Mouse (Mus musculus) neural tube, embryonic 11.5 days (tissue): ENCODE measurements around the gene Crlf3. TPM values are rescaled to one million over a fixed set of nuclear protein-coding genes. Genes with fewer than 3 reads are reported as not detected.
"Not testable (repeated sequence)": the region's sequence is repeated elsewhere in the genome, so short reads cannot be mapped to it uniquely, and the experiment has no call there.

Source experiments
- ATAC-seq: fragments of 200-750 bp; cut with Nextera tagmentation; 2 replicates; pipeline ENCODE4 v1.8.0; 2017; ENCODE audit warnings: moderate number of reproducible peaks, mild to moderate bottlenecking, moderate TSS enrichment, moderate library complexity; ENCODE audit not compliant: insufficient read depth, low FRiP score, low TSS enrichment
- DNase-seq: peaks from one replicate; pipeline ENCODE4 v3.0.0-alpha.2; 2015; ENCODE audit warnings: low spot score
- H3K27ac ChIP-seq: fragments of 300-500 bp; sonication (generic); 2 replicates; pipeline ENCODE4 v1.5.1; 2014; ENCODE audit warnings: low read depth, mild to moderate bottlenecking, low read length
- H3K27me3 ChIP-seq: fragments of 300-500 bp; sonication (generic); 2 replicates; pipeline ENCODE4 v1.6.1; 2014; ENCODE audit warnings: mild to moderate bottlenecking, low read length, mixed read lengths; ENCODE audit not compliant: control insufficient read depth, insufficient read depth
- H3K36me3 ChIP-seq: fragments of 300-500 bp; sonication (generic); 2 replicates; pipeline ENCODE4 v1.6.1; 2014; ENCODE audit warnings: mild to moderate bottlenecking, low read length, moderate library complexity, mixed read lengths; ENCODE audit not compliant: control insufficient read depth, insufficient read depth
- H3K4me1 ChIP-seq: fragments of 300-500 bp; sonication (generic); 2 replicates; pipeline ENCODE4 v1.6.1; 2014; ENCODE audit warnings: low read length, mixed read lengths; ENCODE audit not compliant: control insufficient read depth, insufficient read depth
- H3K4me2 ChIP-seq: fragments of 300-500 bp; sonication (generic); 2 replicates; pipeline ENCODE4 v1.6.1; 2014; ENCODE audit warnings: low read depth, mild to moderate bottlenecking, moderate library complexity
- H3K4me3 ChIP-seq: fragments of 300-500 bp; sonication (generic); 2 replicates; pipeline ENCODE4 v1.5.1; 2014; ENCODE audit warnings: low read depth, low read length
- H3K9ac ChIP-seq: fragments of 300-500 bp; sonication (generic); 2 replicates; pipeline ENCODE4 v1.6.1; 2014; ENCODE audit warnings: mild to moderate bottlenecking, low read length
- H3K9me3 ChIP-seq: fragments of 300-500 bp; sonication (generic); 2 replicates; pipeline ENCODE4 v1.6.1; 2016; ENCODE audit warnings: low read length; ENCODE audit not compliant: control insufficient read depth
- WGBS: fragments of 180-500 bp; shearing (Covaris S2); extraction: QIAGEN DNeasy Blood & Tissue Kit; methylation state at CpG from one replicate; pipeline ENCODE4 v1.1.7; 2014; 5-methylcytosine and 5-hydroxymethylcytosine counted together
- polyA plus RNA-seq: library from polyadenylated mRNA; unstranded; fragments of >200 nt; fragmentation: Nextera tagmentation; extraction: Ambion mirVana; gene quantifications from 2 replicates; pipeline ENCODE4 v1.2.1, GENCODE M21; 2014

The Crlf3 gene
- polyA plus RNA-seq, 1 experiment from 2014 or later = 34.6 TPM

DNA sequence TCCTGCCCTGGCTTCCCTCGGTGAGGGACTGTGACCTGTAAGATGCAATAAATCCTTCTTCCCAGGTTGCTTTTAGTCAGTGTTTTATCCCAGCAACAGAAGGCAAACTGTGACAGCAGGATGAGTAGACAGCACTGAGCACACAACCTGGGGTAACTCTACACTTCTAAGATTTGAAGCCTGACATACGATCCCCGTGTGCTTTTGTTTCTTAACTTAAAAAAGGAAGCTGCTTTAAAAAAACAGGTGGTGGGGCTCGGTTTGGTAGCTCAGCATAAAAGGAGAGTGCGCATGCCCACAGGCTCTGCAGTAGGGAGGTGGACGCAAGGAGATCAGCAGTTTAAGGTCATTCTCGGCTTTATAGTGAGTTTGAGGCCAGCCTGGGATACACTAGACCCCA, 28.3 kb downstream of the Crlf3 start:
- H3K9ac ChIP-seq = no peak overlapping the region
- ATAC-seq (no peak), DNase-seq (no peak)
- no peaks in the 10 kb centered on the region for H3K36me3 ChIP-seq
- no peak overlapping the region for H3K4me3 ChIP-seq
- H3K27ac ChIP-seq = no peak overlapping the region
- H3K4me2 ChIP-seq = no peak overlapping the region
- no peaks in the 10 kb centered on the region for H3K27me3 ChIP-seq
- 74% methylated on average over 7 of the region's 7 CpGs for WGBS
- H3K4me1 ChIP-seq = no peaks in the 10 kb centered on the region
- H3K9me3 ChIP-seq = no peaks in the 10 kb centered on the region

DNA sequence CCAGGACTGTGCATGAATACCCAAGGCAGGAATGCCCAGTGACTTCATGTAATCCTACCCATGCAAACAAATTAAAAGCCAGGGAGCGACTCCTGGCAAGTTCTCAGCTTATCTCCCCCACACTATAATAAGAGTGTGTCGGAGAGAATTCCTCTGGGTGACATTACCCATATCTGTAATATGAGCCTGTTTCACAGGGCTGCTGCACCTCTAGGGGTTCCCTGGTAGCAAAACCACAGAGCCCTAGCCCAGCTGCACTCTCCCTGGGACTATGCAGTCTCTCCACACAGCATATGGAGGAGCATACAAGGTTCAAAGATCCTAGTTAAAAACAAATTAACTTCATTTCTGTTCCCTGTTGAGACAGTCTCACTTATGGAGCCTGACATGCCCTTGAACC, 30.7 kb downstream of the Crlf3 start:
- no peak for ATAC-seq
- H3K4me2 ChIP-seq = no peak overlapping the region
- 47% methylated on average over 2 of the region's 2 CpGs for WGBS
- H3K4me1 ChIP-seq = no peaks in the 10 kb centered on the region
- H3K9ac ChIP-seq = no peak overlapping the region
- H3K36me3 ChIP-seq = no peaks in the 10 kb centered on the region
- H3K4me3 ChIP-seq = no peak overlapping the region
- H3K9me3 ChIP-seq = no peaks in the 10 kb centered on the region
- H3K27ac ChIP-seq = no peak overlapping the region
- H3K27me3 ChIP-seq = no peaks in the 10 kb centered on the region
- no peak for DNase-seq

DNA sequence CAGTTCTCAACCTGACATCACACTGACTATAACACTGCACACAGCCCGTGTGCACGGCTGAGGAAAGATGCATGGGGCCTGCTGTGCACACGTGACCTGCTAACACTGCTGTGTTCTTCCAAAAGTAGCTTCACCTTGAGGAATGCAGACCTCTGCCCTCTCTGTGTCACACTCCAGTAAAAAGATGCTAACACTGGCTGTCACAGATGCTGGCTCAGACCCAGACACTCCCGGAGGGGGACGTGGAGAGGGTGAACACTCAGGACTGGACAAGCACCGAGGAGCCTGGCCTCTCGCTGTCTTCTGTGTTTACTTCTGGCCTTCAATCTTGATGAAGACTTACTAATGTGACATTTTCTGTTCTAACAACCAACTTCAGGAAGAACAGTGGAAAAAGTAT, 33.9 kb downstream of the Crlf3 start:
- Histone ChIP-seq H3K27me3 (no peaks in the 10 kb centered on the region), H3K9me3 (no peaks in the 10 kb centered on the region), H3K4me1 (no peaks in the 10 kb centered on the region), H3K4me3 (no peak overlapping the region), H3K36me3 (no peaks in the 10 kb centered on the region), H3K9ac (no peak overlapping the region), H3K27ac (no peak overlapping the region), H3K4me2 (no peak overlapping the region)
- no peak for DNase-seq
- WGBS = 86% methylated on average over 7 of the region's 7 CpGs
- ATAC-seq = no peak

DNA sequence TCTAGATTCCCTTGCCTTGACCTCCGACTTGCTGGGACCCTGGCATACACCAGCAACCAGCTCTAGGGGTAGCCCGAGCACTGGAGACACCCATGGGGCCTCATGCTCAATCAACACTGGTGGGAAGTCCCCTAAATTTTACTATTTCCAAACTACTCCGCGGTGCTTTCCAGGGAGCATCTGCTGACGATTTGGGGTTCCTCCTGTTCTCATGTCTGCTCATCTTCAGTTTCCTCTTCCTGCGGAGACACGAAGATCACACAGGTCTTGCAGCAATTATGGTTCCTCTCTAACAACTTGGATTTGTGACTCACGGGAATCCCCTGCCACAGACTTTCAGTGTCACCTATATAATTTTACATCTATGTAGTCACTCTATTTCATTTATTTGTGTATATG, 37.4 kb downstream of the Crlf3 start:
- no peak overlapping the region for H3K9ac ChIP-seq

DNA sequence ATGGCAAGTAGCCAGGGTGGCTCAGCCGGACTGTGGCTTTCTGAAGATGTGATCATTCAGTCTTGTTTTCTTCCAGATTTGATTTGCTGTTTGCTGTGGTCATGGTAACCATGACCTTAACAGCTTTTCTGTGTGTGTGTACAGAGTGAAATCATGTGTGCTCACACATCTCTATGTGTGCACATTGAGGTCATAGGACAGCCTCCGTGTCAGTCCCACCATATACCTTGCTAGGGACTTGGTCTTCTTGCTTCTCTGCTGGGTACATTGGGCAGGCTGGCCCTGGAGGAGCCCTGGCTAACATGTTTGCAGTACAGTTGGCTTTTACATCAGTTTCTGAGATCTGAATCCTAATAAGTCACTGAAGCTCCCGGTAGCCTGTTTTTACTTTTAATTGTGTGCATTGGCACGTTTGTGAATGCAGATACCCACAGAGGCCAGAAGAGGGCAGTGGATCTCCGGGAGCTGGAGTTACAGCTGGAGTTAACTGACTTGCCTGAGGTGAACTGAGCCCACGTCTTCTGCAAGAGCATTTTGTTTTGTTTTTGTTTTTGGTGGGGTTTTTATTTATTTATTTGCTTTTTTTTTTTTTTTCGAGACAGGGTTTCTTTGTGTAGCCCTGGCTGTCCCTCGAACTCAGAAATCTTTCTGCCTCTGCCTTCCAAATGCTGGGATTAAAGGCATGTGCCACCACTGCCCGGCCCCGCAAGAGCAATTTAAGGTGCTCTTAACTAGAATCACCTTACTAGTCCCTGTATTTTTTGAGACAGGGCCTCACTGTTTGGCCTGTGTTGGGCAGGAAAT, 38.0 kb downstream of the Crlf3 start:
- Histone ChIP-seq H3K4me2 (no peak overlapping the region), H3K36me3 (no peaks in the 10 kb centered on the region), H3K27ac (no peak overlapping the region), H3K9ac (no peak overlapping the region), H3K4me1 (no peaks in the 10 kb centered on the region), H3K9me3 (no peaks in the 10 kb centered on the region), H3K27me3 (no peaks in the 10 kb centered on the region), H3K4me3 (no peak overlapping the region)
- peak; percentile 23 for DNase-seq
- 59% methylated on average over 10 of the region's 10 CpGs for WGBS
- ATAC-seq = no peak

More for the DNA sequence above, 37.4 kb downstream of the Crlf3 start:
- H3K9me3 ChIP-seq = no peaks in the 10 kb centered on the region
- no peak for ATAC-seq
- H3K4me1 ChIP-seq = no peaks in the 10 kb centered on the region
- no peaks in the 10 kb centered on the region for H3K36me3 ChIP-seq
- no peaks in the 10 kb centered on the region for H3K27me3 ChIP-seq
- no peak overlapping the region for H3K4me2 ChIP-seq
- DNase-seq = no peak
- H3K4me3 ChIP-seq = no peak overlapping the region
- WGBS = 89% methylated on average over 8 of the region's 8 CpGs
- H3K27ac ChIP-seq = no peak overlapping the region

DNA sequence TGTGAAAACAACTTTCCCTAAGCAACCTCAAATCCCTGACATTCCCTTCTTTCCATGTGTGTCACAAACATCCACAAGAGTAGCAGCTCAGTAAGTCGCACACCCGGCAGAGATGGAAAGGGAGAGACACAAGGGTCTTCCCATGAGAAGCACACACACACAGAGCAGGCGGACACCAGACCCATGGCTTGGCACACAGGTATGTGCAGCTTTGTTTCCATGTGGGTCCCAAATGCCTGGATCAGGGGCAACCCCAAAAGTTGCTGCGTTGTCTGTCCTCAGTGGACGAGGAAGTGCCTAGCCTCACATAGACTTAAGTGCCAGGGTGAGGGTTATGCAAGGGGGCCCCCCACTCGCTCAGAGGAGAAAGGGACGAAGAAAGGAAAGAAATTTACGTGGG, 43.3 kb downstream of the Crlf3 start:
- Histone ChIP-seq H3K27me3 (no peaks in the 10 kb centered on the region), H3K36me3 (peaks cover 8% of the 10 kb centered on the region; the same call in 1 of the 2 replicates), H3K4me2 (no peak overlapping the region), H3K4me1 (no peaks in the 10 kb centered on the region), H3K9me3 (no peaks in the 10 kb centered on the region), H3K9ac (no peak overlapping the region), H3K27ac (no peak overlapping the region), H3K4me3 (no peak overlapping the region)
- ATAC-seq = no peak
- no peak for DNase-seq
- 78% methylated on average over 8 of the region's 8 CpGs for WGBS

DNA sequence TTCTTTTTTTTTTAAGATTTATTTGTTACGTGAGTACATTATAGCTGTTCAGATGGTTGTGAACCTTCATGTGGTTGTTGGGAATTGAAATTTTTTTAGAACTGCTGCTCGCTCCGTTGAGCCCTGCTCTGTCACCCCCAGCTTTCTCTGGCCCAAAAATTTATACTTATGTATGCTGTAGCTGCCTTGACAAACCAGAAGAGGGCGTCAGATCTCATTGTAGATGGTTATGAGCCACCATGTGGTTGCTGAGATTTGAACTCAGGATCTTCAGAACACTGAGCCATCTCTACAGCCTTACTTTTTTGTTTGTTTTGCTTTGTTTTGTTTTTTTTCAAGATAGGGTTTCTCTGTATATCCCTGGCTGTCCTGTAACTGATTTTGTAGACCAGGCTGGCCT, 59.5 kb downstream of the Crlf3 start:
- Histone ChIP-seq H3K27me3 (no peaks in the 10 kb centered on the region), H3K4me2 (no peak overlapping the region), H3K36me3 (peaks cover 15% of the 10 kb centered on the region), H3K27ac (no peak overlapping the region), H3K4me3 (no peak overlapping the region), H3K4me1 (no peaks in the 10 kb centered on the region), H3K9ac (no peak overlapping the region), H3K9me3 (no peaks in the 10 kb centered on the region)
- DNase-seq (no peak), ATAC-seq (no peak)
- WGBS = 89% methylated on average over 4 of the region's 4 CpGs

DNA sequence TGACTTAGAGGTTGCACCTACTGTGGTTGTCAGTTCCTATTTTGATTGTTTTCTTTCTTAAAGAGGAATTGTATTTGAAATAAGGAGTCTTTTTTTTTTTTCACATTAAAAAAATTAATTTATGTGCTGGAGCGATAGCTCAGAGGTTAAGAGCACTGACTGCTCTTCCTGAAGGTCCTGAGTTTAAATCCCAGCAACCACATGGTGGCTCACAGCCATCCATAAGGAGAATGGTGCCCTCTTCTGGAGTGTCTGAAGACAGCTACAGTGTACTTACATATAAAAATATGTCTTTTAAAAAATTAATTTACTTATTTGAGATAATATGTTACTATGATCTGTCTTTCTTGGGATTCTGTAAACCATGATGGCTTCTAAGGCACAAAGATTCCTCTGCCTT, 61.0 kb downstream of the Crlf3 start:
- ATAC-seq (no peak), DNase-seq (no peak)
- 92% methylated on average over 1 of the region's 1 CpGs for WGBS
- Histone ChIP-seq H3K4me3 (no peak overlapping the region), H3K36me3 (peaks cover 12% of the 10 kb centered on the region), H3K27me3 (no peaks in the 10 kb centered on the region), H3K9ac (no peak overlapping the region), H3K4me1 (no peaks in the 10 kb centered on the region), H3K27ac (no peak overlapping the region), H3K9me3 (no peaks in the 10 kb centered on the region), H3K4me2 (no peak overlapping the region)

DNA sequence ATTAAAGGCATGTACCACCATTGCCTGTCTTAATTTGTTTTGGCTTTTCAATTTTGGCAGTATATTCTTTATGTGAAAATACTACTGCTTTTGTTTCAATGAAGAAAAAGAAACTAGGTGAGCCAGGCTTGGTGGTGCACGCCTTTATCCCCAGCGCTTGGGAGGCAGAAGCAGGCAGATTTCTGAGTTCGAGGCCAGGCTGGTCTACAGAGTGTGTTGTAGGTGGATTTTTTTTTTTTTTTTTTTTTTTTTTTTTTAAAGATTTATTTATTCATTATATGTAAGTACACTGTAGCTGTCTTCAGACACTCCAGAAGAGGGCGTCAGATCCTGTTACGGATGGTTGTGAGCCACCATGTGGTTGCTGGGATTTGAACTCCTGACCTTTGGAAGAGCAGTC, 64.3 kb downstream of the Crlf3 start:
- H3K9ac ChIP-seq, H3K27ac ChIP-seq, H3K27me3 ChIP-seq, H3K9me3 ChIP-seq, H3K4me2 ChIP-seq, H3K4me1 ChIP-seq, ATAC-seq, DNase-seq, H3K4me3 ChIP-seq: not testable (repeated sequence)
- WGBS = 93% methylated on average over 3 of the region's 5 CpGs
- H3K36me3 ChIP-seq = peaks cover 14% of the 10 kb centered on the region
